Mouse (Mus musculus): ENCODE results near the gene Gng12. TPM values are rescaled to one million over a fixed set of nuclear protein-coding genes. Genes with fewer than 3 reads are reported as not detected.

Gene Gng12
- polyA plus RNA-seq, 1 experiment from 2014 or later, result 36.9 TPM

GRCm38 (mm10) chr6:66893950-66894349 is 2.2 kb upstream of the Gng12 start:
- H3K27ac ChIP-seq (ENCODE audit: low read length), result no peak overlapping the region
- H3K9me3 ChIP-seq (replicated peaks; ENCODE audit: control insufficient read depth, low read length), result no peaks in the 10 kb centered on the region
- whole genome bisulfite sequencing (ENCODE audit: insufficient replicate concordance), result 63% methylated on average over 5 of the region's 5 CpGs
- no peak for ATAC-seq (ENCODE audit: low read depth)
- peaks cover 5% of the 10 kb centered on the region for H3K4me1 ChIP-seq (ENCODE audit: control insufficient read depth, low read depth, low read length)
- no peak overlapping the region for H3K9ac ChIP-seq (ENCODE audit: low read depth, low read length)
- H3K4me2 ChIP-seq (ENCODE audit: low read depth, low read length), result no peak overlapping the region
- H3K4me3 ChIP-seq (ENCODE audit: low read depth, low read length), result no peak overlapping the region
- H3K27me3 ChIP-seq (ENCODE audit: control insufficient read depth, insufficient read depth, low read depth, low read length), result peaks cover 8% of the 10 kb centered on the region
- no peaks in the 10 kb centered on the region for H3K36me3 ChIP-seq (ENCODE audit: control insufficient read depth, insufficient read depth)

- H3K4me1 ChIP-seq (ENCODE audit: control insufficient read depth, low read depth, low read length), result peaks cover 5% of the 10 kb centered on the region
- H3K9me3 ChIP-seq (replicated peaks; ENCODE audit: control insufficient read depth, low read length), result no peaks in the 10 kb centered on the region
- no peaks in the 10 kb centered on the region for H3K36me3 ChIP-seq (ENCODE audit: control insufficient read depth, insufficient read depth)
- peaks cover 8% of the 10 kb centered on the region for H3K27me3 ChIP-seq (ENCODE audit: control insufficient read depth, insufficient read depth, low read depth, low read length)
- no peak for ATAC-seq (ENCODE audit: low read depth)
- WGBS (ENCODE audit: insufficient replicate concordance), result 15% methylated on average over 1 of the region's 1 CpGs
- H3K4me3 ChIP-seq (ENCODE audit: low read depth, low read length), result no peak overlapping the region
- H3K27ac ChIP-seq (ENCODE audit: low read length), result no peak overlapping the region
- H3K9ac ChIP-seq (ENCODE audit: low read depth, low read length), result no peak overlapping the region
- H3K4me2 ChIP-seq (ENCODE audit: low read depth, low read length), result no peak overlapping the region
These were observed 1.2 kb upstream of the Gng12 start for GRCm38 (mm10) chr6:66894999-66895398.

GRCm38 (mm10) chr6:66896921-66897645 is 886 bp downstream of the Gng12 start:
- Histone ChIP-seq H3K9me3 (replicated peaks; ENCODE audit: control insufficient read depth, low read length) (no peaks in the 10 kb centered on the region), H3K36me3 (ENCODE audit: control insufficient read depth, insufficient read depth) (no peaks in the 10 kb centered on the region), H3K4me1 (ENCODE audit: control insufficient read depth, low read depth, low read length) (peaks cover 5% of the 10 kb centered on the region), H3K27ac (ENCODE audit: low read length) (peak overlapping the region; percentile 74), H3K9ac (ENCODE audit: low read depth, low read length) (peak overlapping the region; percentile 81), H3K4me3 (ENCODE audit: low read depth, low read length) (peak overlapping the region; percentile 76), H3K27me3 (ENCODE audit: control insufficient read depth, insufficient read depth, low read depth, low read length) (peaks cover 8% of the 10 kb centered on the region), H3K4me2 (ENCODE audit: low read depth, low read length) (peak overlapping the region; percentile 95)
- no peak for ATAC-seq (ENCODE audit: low read depth)
- 2% methylated on average over 25 of the region's 25 CpGs for WGBS (ENCODE audit: insufficient replicate concordance)

DNA sequence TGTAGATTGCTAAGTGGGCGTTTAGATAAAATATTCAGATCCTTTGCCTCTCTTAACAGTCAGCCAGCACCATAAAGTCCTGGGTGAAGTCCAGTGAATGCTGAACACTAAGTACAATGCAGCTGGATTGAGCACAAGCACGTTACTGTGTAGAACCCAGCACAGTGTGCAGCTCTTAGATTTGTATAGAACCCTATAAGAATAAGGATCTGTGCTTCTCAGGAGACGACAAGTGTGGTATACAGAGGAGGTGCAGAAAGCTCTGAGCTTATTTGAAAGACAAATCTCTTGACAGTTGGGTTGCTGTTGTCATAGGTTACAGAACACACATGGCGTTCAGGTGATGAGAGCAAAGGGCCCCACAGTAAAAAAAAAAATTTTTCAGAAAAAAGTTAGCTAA is 1.8 kb downstream of the Gng12 start:
- no peak for ATAC-seq (ENCODE audit: low read depth)
- Histone ChIP-seq H3K27me3 (ENCODE audit: control insufficient read depth, insufficient read depth, low read depth, low read length) (peaks cover 8% of the 10 kb centered on the region), H3K4me2 (ENCODE audit: low read depth, low read length) (peak overlapping the region; percentile 95; the same call in 1 of the 2 replicates), H3K27ac (ENCODE audit: low read length) (no peak overlapping the region), H3K9me3 (replicated peaks; ENCODE audit: control insufficient read depth, low read length) (no peaks in the 10 kb centered on the region), H3K4me1 (ENCODE audit: control insufficient read depth, low read depth, low read length) (peaks cover 6% of the 10 kb centered on the region), H3K36me3 (ENCODE audit: control insufficient read depth, insufficient read depth) (no peaks in the 10 kb centered on the region), H3K4me3 (ENCODE audit: low read depth, low read length) (no peak overlapping the region), H3K9ac (ENCODE audit: low read depth, low read length) (no peak overlapping the region)
- WGBS (ENCODE audit: insufficient replicate concordance), result 52% methylated on average over 4 of the region's 4 CpGs

DNA sequence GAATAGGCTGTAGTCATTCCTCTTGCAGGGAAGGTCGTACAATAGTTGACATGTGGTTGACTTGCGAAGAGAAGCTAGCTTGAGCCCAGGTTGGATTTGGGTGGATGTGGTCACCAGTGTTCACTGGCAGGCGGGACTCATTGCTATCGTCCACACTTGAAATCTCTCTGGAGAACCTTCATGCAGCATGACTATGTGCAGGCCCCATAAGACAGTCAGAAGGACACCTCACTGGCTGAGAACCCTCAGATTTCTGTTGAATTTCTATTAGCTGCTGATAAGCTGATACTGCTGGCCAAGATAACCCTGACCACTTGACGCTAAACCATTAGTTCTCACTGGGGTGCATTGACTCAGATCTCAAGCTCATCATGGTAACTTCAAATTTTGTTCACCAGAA is 5.7 kb downstream of the Gng12 start:
- H3K4me1 ChIP-seq (ENCODE audit: control insufficient read depth, low read depth, low read length), result peaks cover 16% of the 10 kb centered on the region
- no peak overlapping the region for H3K9ac ChIP-seq (ENCODE audit: low read depth, low read length)
- no peak overlapping the region for H3K27ac ChIP-seq (ENCODE audit: low read length)
- H3K27me3 ChIP-seq (ENCODE audit: control insufficient read depth, insufficient read depth, low read depth, low read length), result no peaks in the 10 kb centered on the region
- no peak overlapping the region for H3K4me2 ChIP-seq (ENCODE audit: low read depth, low read length)
- ATAC-seq (ENCODE audit: low read depth), result no peak
- no peaks in the 10 kb centered on the region for H3K36me3 ChIP-seq (ENCODE audit: control insufficient read depth, insufficient read depth)
- 55% methylated on average over 5 of the region's 5 CpGs for WGBS (ENCODE audit: insufficient replicate concordance)
- no peaks in the 10 kb centered on the region for H3K9me3 ChIP-seq (replicated peaks; ENCODE audit: control insufficient read depth, low read length)
- no peak overlapping the region for H3K4me3 ChIP-seq (ENCODE audit: low read depth, low read length)

GRCm38 (mm10) chr6:66903206-66903605 is 7.0 kb downstream of the Gng12 start:
- Histone ChIP-seq H3K27me3 (ENCODE audit: control insufficient read depth, insufficient read depth, low read depth, low read length) (no peaks in the 10 kb centered on the region), H3K9me3 (replicated peaks; ENCODE audit: control insufficient read depth, low read length) (no peaks in the 10 kb centered on the region), H3K9ac (ENCODE audit: low read depth, low read length) (no peak overlapping the region), H3K4me1 (ENCODE audit: control insufficient read depth, low read depth, low read length) (peaks cover 16% of the 10 kb centered on the region), H3K36me3 (ENCODE audit: control insufficient read depth, insufficient read depth) (no peaks in the 10 kb centered on the region), H3K4me2 (ENCODE audit: low read depth, low read length) (no peak overlapping the region), H3K4me3 (ENCODE audit: low read depth, low read length) (no peak overlapping the region), H3K27ac (ENCODE audit: low read length) (no peak overlapping the region)
- no peak for ATAC-seq (ENCODE audit: low read depth)
- 72% methylated on average over 9 of the region's 9 CpGs for WGBS (ENCODE audit: insufficient replicate concordance)

GRCm38 (mm10) chr6:66903720-66904119 is 7.5 kb downstream of the Gng12 start:
- Histone ChIP-seq H3K4me2 (ENCODE audit: low read depth, low read length) (no peak overlapping the region), H3K4me1 (ENCODE audit: control insufficient read depth, low read depth, low read length) (peaks cover 20% of the 10 kb centered on the region), H3K36me3 (ENCODE audit: control insufficient read depth, insufficient read depth) (no peaks in the 10 kb centered on the region), H3K27ac (ENCODE audit: low read length) (no peak overlapping the region), H3K9me3 (replicated peaks; ENCODE audit: control insufficient read depth, low read length) (no peaks in the 10 kb centered on the region), H3K27me3 (ENCODE audit: control insufficient read depth, insufficient read depth, low read depth, low read length) (no peaks in the 10 kb centered on the region), H3K9ac (ENCODE audit: low read depth, low read length) (no peak overlapping the region), H3K4me3 (ENCODE audit: low read depth, low read length) (no peak overlapping the region)
- WGBS (ENCODE audit: insufficient replicate concordance), result 50% methylated on average over 6 of the region's 6 CpGs
- peak; percentile 62; the same call in 1 of the 2 replicates for ATAC-seq (ENCODE audit: low read depth)

DNA sequence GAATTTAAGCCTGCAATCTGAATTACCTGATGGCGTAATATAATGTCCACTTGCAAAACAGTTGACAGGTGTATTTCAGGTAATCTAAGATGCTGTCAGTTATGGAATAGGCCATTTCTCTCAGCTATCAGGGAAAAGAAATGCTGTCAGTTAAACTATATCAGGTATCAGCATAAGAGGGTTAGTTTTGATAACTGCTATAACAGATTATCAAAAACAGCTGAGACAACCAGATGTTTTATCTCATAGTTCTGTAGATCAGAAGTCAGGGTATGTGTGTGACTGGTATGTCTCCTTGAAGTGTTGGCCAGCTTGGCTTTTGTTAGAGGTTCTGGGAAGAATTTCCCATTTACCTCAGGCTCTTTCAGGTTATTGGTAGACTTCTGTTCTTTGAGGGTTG is 10.0 kb downstream of the Gng12 start:
- Histone ChIP-seq H3K9ac (ENCODE audit: low read depth, low read length) (no peak overlapping the region), H3K36me3 (ENCODE audit: control insufficient read depth, insufficient read depth) (no peaks in the 10 kb centered on the region), H3K4me3 (ENCODE audit: low read depth, low read length) (no peak overlapping the region), H3K4me2 (ENCODE audit: low read depth, low read length) (no peak overlapping the region), H3K27me3 (ENCODE audit: control insufficient read depth, insufficient read depth, low read depth, low read length) (no peaks in the 10 kb centered on the region), H3K27ac (ENCODE audit: low read length) (no peak overlapping the region), H3K4me1 (ENCODE audit: control insufficient read depth, low read depth, low read length) (peaks cover 27% of the 10 kb centered on the region), H3K9me3 (replicated peaks; ENCODE audit: control insufficient read depth, low read length) (no peaks in the 10 kb centered on the region)
- ATAC-seq (ENCODE audit: low read depth), result no peak
- WGBS (ENCODE audit: insufficient replicate concordance), result 71% methylated on average over 1 of the region's 1 CpGs

GRCm38 (mm10) chr6:66908327-66908973 is 12.3 kb downstream of the Gng12 start:
- Histone ChIP-seq H3K9me3 (replicated peaks; ENCODE audit: control insufficient read depth, low read length) (no peaks in the 10 kb centered on the region), H3K4me1 (ENCODE audit: control insufficient read depth, low read depth, low read length) (peaks cover 23% of the 10 kb centered on the region)
- ATAC-seq (ENCODE audit: low read depth), result no peak

More at GRCm38 (mm10) chr6:66908327-66908973, 12.3 kb downstream of the Gng12 start:
- H3K27me3 ChIP-seq (ENCODE audit: control insufficient read depth, insufficient read depth, low read depth, low read length), result no peaks in the 10 kb centered on the region
- H3K4me2 ChIP-seq (ENCODE audit: low read depth, low read length), result no peak overlapping the region
- no peak overlapping the region for H3K9ac ChIP-seq (ENCODE audit: low read depth, low read length)
- 55% methylated on average over 5 of the region's 5 CpGs for WGBS (ENCODE audit: insufficient replicate concordance)
- H3K27ac ChIP-seq (ENCODE audit: low read length), result no peak overlapping the region
- H3K36me3 ChIP-seq (ENCODE audit: control insufficient read depth, insufficient read depth), result no peaks in the 10 kb centered on the region
- H3K4me3 ChIP-seq (ENCODE audit: low read depth, low read length), result no peak overlapping the region

All from liver, embryonic 16.5 days (tissue).